Mouse (Mus musculus): ENCODE data around the gene Dvl3. TPM values are rescaled to one million over a fixed set of nuclear protein-coding genes. Genes with fewer than 3 reads are reported as not detected.

The Dvl3 gene
- total and polyA plus RNA-seq, 3 experiments, result 4.1 to 20.5 TPM; not detected in 1

DNA sequence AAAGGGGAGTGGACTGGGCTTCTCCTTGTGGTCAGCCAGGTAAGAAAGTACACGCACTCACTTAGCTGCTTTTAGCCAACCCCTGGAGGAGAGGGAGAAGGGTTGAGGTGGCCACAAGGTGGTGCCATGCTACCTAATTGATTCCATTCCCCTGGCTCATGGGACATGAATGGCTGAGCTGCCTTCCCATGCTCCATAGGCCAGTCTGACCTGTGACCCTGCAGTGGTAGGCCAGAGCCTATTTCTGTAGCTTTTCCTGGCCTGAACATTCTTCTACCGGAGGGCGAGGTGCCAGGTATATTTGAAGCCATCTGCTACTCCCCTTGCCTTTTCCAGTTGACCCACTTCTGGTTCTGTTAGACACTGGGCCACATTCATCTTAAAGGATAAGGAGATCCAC is 7.4 kb upstream of the Dvl3 start:
- Histone ChIP-seq H3K9me3 (replicated peaks; ENCODE audit: insufficient read depth, low read length) (no peaks in the 10 kb centered on the region), H3K4me1 (ENCODE audit: control insufficient read depth in 1 of 2, insufficient read depth in 2 of 2, low read length in 2 of 2) (no peaks in the 10 kb centered on the region), H3K36me3 (ENCODE audit: control insufficient read depth in 1 of 2, insufficient read depth in 2 of 2, low read length in 2 of 2) (peaks cover 0 to 20% of the 10 kb centered on the region in 2 experiments; a peak in 2 of 4 replicates), H3K79me2 (ENCODE audit: control insufficient read depth, insufficient read depth, low read length, poor library complexity) (no peaks in the 10 kb centered on the region), H3K9ac (ENCODE audit: control insufficient read depth, low read depth, low read length, poor library complexity, severe bottlenecking) (no peak overlapping the region), H3K4me3 (ENCODE audit: control insufficient read depth in 1 of 2, insufficient read depth in 1 of 2, low read depth in 2 of 2, low read length in 2 of 2) (no peak overlapping the region), H3K27me3 (ENCODE audit: control insufficient read depth in 1 of 2, insufficient read depth in 2 of 2, low read length in 2 of 2) (no peaks in the 10 kb centered on the region), H3K27ac (ENCODE audit: control insufficient read depth, low read depth, low read length) (no peak overlapping the region)
- DNase-seq (ENCODE audit: low read depth, low spot score), result peak; percentile 44
- TF ChIP-seq SMC3 (IDR thresholded peaks at IDR 0.05; ENCODE audit: low read depth, low read length) (peak; percentile 64), USF1 (IDR thresholded peaks at IDR 0.05; ENCODE audit: low read depth, low read length) (no peak), POLR2AphosphoS2 (IDR thresholded peaks at IDR 0.05; ENCODE audit: low read length) (no peak), ZMIZ1 (IDR thresholded peaks at IDR 0.05; ENCODE audit: low read depth, low read length) (no peak), POLR2AphosphoS5 (IDR thresholded peaks at IDR 0.05; ENCODE audit: borderline replicate concordance, low read depth, low read length) (no peak), RAD21 (IDR thresholded peaks at IDR 0.05; ENCODE audit: low read depth, low read length) (peak; percentile 51), ETS1 (IDR thresholded peaks at IDR 0.05; ENCODE audit: low read depth, low read length) (no peak), MAZ (IDR thresholded peaks at IDR 0.05; ENCODE audit: low read depth, low read length) (no peak), MYC (IDR thresholded peaks at IDR 0.05; ENCODE audit: low read depth, low read length) (no peak), CTCF (IDR thresholded peaks at IDR 0.05 in 2 of 3, conservative IDR thresholded peaks at IDR 0.05 in 1 of 3; ENCODE audit: control insufficient read depth in 1 of 3, insufficient read depth in 1 of 3, low read depth in 2 of 3, low read length in 3 of 3, poor library complexity in 1 of 3, severe bottlenecking in 1 of 3) (peak; percentile 47 to 60 (median 58)), ZC3H11A (IDR thresholded peaks at IDR 0.05; ENCODE audit: low read depth, low read length) (peak; percentile 39; the same call in 1 of the 2 replicates), TCF12 (IDR thresholded peaks at IDR 0.05; ENCODE audit: low read depth, low read length) (no peak)

DNA sequence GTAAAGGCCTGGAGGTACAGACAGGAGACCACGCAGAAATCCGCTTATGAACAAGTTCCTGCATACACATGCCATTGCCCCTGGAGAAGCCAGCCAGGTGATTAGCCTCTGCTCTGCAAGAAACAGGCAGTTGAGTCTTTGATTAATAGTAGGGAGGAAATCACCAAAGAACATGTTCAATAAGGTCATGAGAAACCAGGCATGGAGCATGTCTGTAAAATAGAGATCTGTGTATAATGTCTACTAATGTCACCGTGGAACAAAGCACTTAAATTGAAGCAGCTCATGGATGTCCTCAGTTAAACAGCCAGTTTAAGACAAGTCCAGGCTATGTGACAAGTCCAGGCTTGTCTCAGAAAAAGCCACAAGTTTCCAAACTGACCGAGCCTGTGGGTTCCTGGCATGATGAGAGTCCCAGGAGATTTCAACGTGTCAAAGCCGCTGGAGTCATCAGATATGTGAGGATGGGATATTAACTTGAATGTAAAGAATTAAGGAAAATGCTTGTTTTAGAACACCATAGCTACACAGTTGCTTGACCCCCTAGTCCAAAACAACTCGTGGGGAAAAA is 5.4 kb upstream of the Dvl3 start:
- H3K27ac ChIP-seq (ENCODE audit: control insufficient read depth, low read depth, low read length), result no peak overlapping the region
- H3K27me3 ChIP-seq (ENCODE audit: control insufficient read depth in 1 of 2, insufficient read depth in 2 of 2, low read length in 2 of 2), result no peaks in the 10 kb centered on the region
- no peak overlapping the region for H3K4me3 ChIP-seq (ENCODE audit: control insufficient read depth in 1 of 2, insufficient read depth in 1 of 2, low read depth in 2 of 2, low read length in 2 of 2)
- H3K36me3 ChIP-seq (ENCODE audit: control insufficient read depth in 1 of 2, insufficient read depth in 2 of 2, low read length in 2 of 2), result peaks cover 0 to 16% of the 10 kb centered on the region in 2 experiments; a peak in 2 of 4 replicates
- H3K9ac ChIP-seq (ENCODE audit: control insufficient read depth, low read depth, low read length, poor library complexity, severe bottlenecking), result no peak overlapping the region
- no peak for DNase-seq (ENCODE audit: low read depth, low spot score)
- H3K79me2 ChIP-seq (ENCODE audit: control insufficient read depth, insufficient read depth, low read length, poor library complexity), result no peaks in the 10 kb centered on the region
- TF ChIP-seq CHD1 (IDR thresholded peaks at IDR 0.05; ENCODE audit: low read depth, low read length), result no peak
- TF ChIP-seq POLR2A (IDR thresholded peaks at IDR 0.05; ENCODE audit: control insufficient read depth in 1 of 2, insufficient read depth in 1 of 2, low read depth in 1 of 2, low read length in 2 of 2, poor library complexity in 1 of 2), result peak in 1 of 2 experiments; percentile 33; a peak in 1 of 4 replicates
- TF ChIP-seq TBP (IDR thresholded peaks at IDR 0.05; ENCODE audit: low read depth, low read length), result no peak
- TF ChIP-seq POLR2AphosphoS5 (IDR thresholded peaks at IDR 0.05; ENCODE audit: borderline replicate concordance, low read depth, low read length), result no peak
- no peak for TF ChIP-seq USF2 (IDR thresholded peaks at IDR 0.05; ENCODE audit: borderline replicate concordance in 1 of 2, insufficient read depth in 1 of 2, low read depth in 1 of 2, low read length in 2 of 2)
- no peak for TF ChIP-seq MAZ (IDR thresholded peaks at IDR 0.05; ENCODE audit: low read depth, low read length)
- no peak for TF ChIP-seq BHLHE40 (IDR thresholded peaks at IDR 0.05; ENCODE audit: borderline replicate concordance, low read depth, low read length)
- peak; percentile 46; the same call in 1 of the 2 replicates for TF ChIP-seq POLR2AphosphoS2 (IDR thresholded peaks at IDR 0.05; ENCODE audit: low read length)
- TF ChIP-seq USF1 (IDR thresholded peaks at IDR 0.05; ENCODE audit: low read depth, low read length), result no peak
- no peak for TF ChIP-seq TAL1 (IDR thresholded peaks at IDR 0.05; ENCODE audit: low read length)
- no peak for TF ChIP-seq E2F4 (IDR thresholded peaks at IDR 0.05; ENCODE audit: borderline replicate concordance, low read depth, low read length)
- no peak for TF ChIP-seq NRF1 (IDR thresholded peaks at IDR 0.05; ENCODE audit: insufficient read depth, low read depth, low read length, poor library complexity, severe bottlenecking)
- TF ChIP-seq ELF1 (IDR thresholded peaks at IDR 0.05; ENCODE audit: low read depth, low read length), result no peak
- TF ChIP-seq ETS1 (IDR thresholded peaks at IDR 0.05; ENCODE audit: low read depth, low read length), result no peak
- no peak for TF ChIP-seq MYB (IDR thresholded peaks at IDR 0.05; ENCODE audit: low read depth, low read length)
- H3K9me3 ChIP-seq (replicated peaks; ENCODE audit: insufficient read depth, low read length), result no peaks in the 10 kb centered on the region
- no peaks in the 10 kb centered on the region for H3K4me1 ChIP-seq (ENCODE audit: control insufficient read depth in 1 of 2, insufficient read depth in 2 of 2, low read length in 2 of 2)

All from MEL (cell line).